Mouse (Mus musculus): ENCODE results near the gene Cxcr4. TPM values are rescaled to one million over a fixed set of nuclear protein-coding genes. Genes with fewer than 3 reads are reported as not detected.
A peak's percentile ranks its signal among the peaks of the same experiment; 100 is the strongest.

The Cxcr4 gene
- polyA plus RNA-seq, 1 experiment, result 315 TPM

- H3K27ac ChIP-seq (ENCODE audit: insufficient read depth, low read length), result peak overlapping the region; percentile 100
- no peaks in the 10 kb centered on the region for H3K36me3 ChIP-seq (ENCODE audit: control insufficient read depth, insufficient read depth, low read length)
- H3K27me3 ChIP-seq (ENCODE audit: control insufficient read depth, insufficient read depth, low read length), result no peaks in the 10 kb centered on the region
- peak; percentile 71 to 94 for DNase-seq (ENCODE audit: low read depth in 1 of 2, low spot score in 2 of 2)
- WGBS, result 3% methylated on average over 7 of the region's 7 CpGs
- H3K4me1 ChIP-seq (ENCODE audit: control insufficient read depth, insufficient read depth, insufficient read length), result peaks cover 47% of the 10 kb centered on the region
- H3K4me3 ChIP-seq (ENCODE audit: extremely low read depth, insufficient read depth, insufficient read length), result no peak overlapping the region
- TF ChIP-seq POLR2A (IDR thresholded peaks at IDR 0.05; ENCODE audit: low read depth, low read length), result peak; percentile 50
- TF ChIP-seq CTCF (IDR thresholded peaks at IDR 0.05; ENCODE audit: extremely low read depth, insufficient read depth, insufficient read length, insufficient replicate concordance), result no peak
Observed at GRCm38 (mm10) chr1:128614653-128615458, 22.8 kb upstream of the Cxcr4 start.

- WGBS, result 7% methylated on average over 6 of the region's 6 CpGs
- Histone ChIP-seq H3K4me3 (ENCODE audit: extremely low read depth, insufficient read depth, insufficient read length) (no peak overlapping the region), H3K27ac (ENCODE audit: insufficient read depth, low read length) (peak overlapping the region; percentile 80), H3K4me1 (ENCODE audit: control insufficient read depth, insufficient read depth, insufficient read length) (peaks cover 52% of the 10 kb centered on the region; the same call in 1 of the 2 replicates), H3K27me3 (ENCODE audit: control insufficient read depth, insufficient read depth, low read length) (no peaks in the 10 kb centered on the region), H3K36me3 (ENCODE audit: control insufficient read depth, insufficient read depth, low read length) (no peaks in the 10 kb centered on the region)
- peak; percentile 80 to 85 for DNase-seq (ENCODE audit: low read depth in 1 of 2, low spot score in 2 of 2)
- TF ChIP-seq CTCF (IDR thresholded peaks at IDR 0.05; ENCODE audit: extremely low read depth, insufficient read depth, insufficient read length, insufficient replicate concordance) (no peak), POLR2A (IDR thresholded peaks at IDR 0.05; ENCODE audit: low read depth, low read length) (no peak; the same call in 1 of the 2 replicates)
Observed at GRCm38 (mm10) chr1:128608119-128608518, 16.0 kb upstream of the Cxcr4 start.

GRCm38 (mm10) chr1:128607423-128607822 lies 15.3 kb upstream of the Cxcr4 start:
- peaks cover 53% of the 10 kb centered on the region; the same call in 1 of the 2 replicates for H3K4me1 ChIP-seq (ENCODE audit: control insufficient read depth, insufficient read depth, insufficient read length)
- H3K27me3 ChIP-seq (ENCODE audit: control insufficient read depth, insufficient read depth, low read length), result no peaks in the 10 kb centered on the region
- no peak for TF ChIP-seq CTCF (IDR thresholded peaks at IDR 0.05; ENCODE audit: extremely low read depth, insufficient read depth, insufficient read length, insufficient replicate concordance)
- no peak for TF ChIP-seq POLR2A (IDR thresholded peaks at IDR 0.05; ENCODE audit: low read depth, low read length)
- no peak for DNase-seq (ENCODE audit: low read depth in 1 of 2, low spot score in 2 of 2)
- WGBS, result 71% methylated on average over 3 of the region's 3 CpGs
- peak overlapping the region; percentile 80 for H3K27ac ChIP-seq (ENCODE audit: insufficient read depth, low read length)
- no peak overlapping the region for H3K4me3 ChIP-seq (ENCODE audit: extremely low read depth, insufficient read depth, insufficient read length)
- no peaks in the 10 kb centered on the region for H3K36me3 ChIP-seq (ENCODE audit: control insufficient read depth, insufficient read depth, low read length)

GRCm38 (mm10) chr1:128605794-128606193 lies 13.7 kb upstream of the Cxcr4 start:
- H3K4me1 ChIP-seq (ENCODE audit: control insufficient read depth, insufficient read depth, insufficient read length), result peaks cover 57% of the 10 kb centered on the region; the same call in 1 of the 2 replicates
- no peak overlapping the region for H3K4me3 ChIP-seq (ENCODE audit: extremely low read depth, insufficient read depth, insufficient read length)
- no peaks in the 10 kb centered on the region for H3K36me3 ChIP-seq (ENCODE audit: control insufficient read depth, insufficient read depth, low read length)
- 11% methylated on average over 1 of the region's 1 CpGs for WGBS
- TF ChIP-seq POLR2A (IDR thresholded peaks at IDR 0.05; ENCODE audit: low read depth, low read length), result no peak
- no peak for TF ChIP-seq CTCF (IDR thresholded peaks at IDR 0.05; ENCODE audit: extremely low read depth, insufficient read depth, insufficient read length, insufficient replicate concordance)
- H3K27me3 ChIP-seq (ENCODE audit: control insufficient read depth, insufficient read depth, low read length), result no peaks in the 10 kb centered on the region
- peak overlapping the region; percentile 60 for H3K27ac ChIP-seq (ENCODE audit: insufficient read depth, low read length)
- DNase-seq (ENCODE audit: low read depth in 1 of 2, low spot score in 2 of 2), result peak in 1 of 2 experiments; percentile 73

GRCm38 (mm10) chr1:128602688-128603385 lies 10.7 kb upstream of the Cxcr4 start:
- H3K27me3 ChIP-seq (ENCODE audit: control insufficient read depth, insufficient read depth, low read length), result no peaks in the 10 kb centered on the region
- DNase-seq (ENCODE audit: low read depth in 1 of 2, low spot score in 2 of 2), result no peak
- WGBS, result 44% methylated on average over 8 of the region's 8 CpGs
- H3K27ac ChIP-seq (ENCODE audit: insufficient read depth, low read length), result peak overlapping the region; percentile 72
- TF ChIP-seq POLR2A (IDR thresholded peaks at IDR 0.05; ENCODE audit: low read depth, low read length), result no peak
- no peak for TF ChIP-seq CTCF (IDR thresholded peaks at IDR 0.05; ENCODE audit: extremely low read depth, insufficient read depth, insufficient read length, insufficient replicate concordance)
- H3K4me3 ChIP-seq (ENCODE audit: extremely low read depth, insufficient read depth, insufficient read length), result no peak overlapping the region
- H3K36me3 ChIP-seq (ENCODE audit: control insufficient read depth, insufficient read depth, low read length), result no peaks in the 10 kb centered on the region
- peaks cover 53% of the 10 kb centered on the region; the same call in 1 of the 2 replicates for H3K4me1 ChIP-seq (ENCODE audit: control insufficient read depth, insufficient read depth, insufficient read length)

GRCm38 (mm10) chr1:128602018-128602687 lies 10.1 kb upstream of the Cxcr4 start:
- Histone ChIP-seq H3K4me1 (ENCODE audit: control insufficient read depth, insufficient read depth, insufficient read length) (peaks cover 54% of the 10 kb centered on the region; the same call in 1 of the 2 replicates), H3K36me3 (ENCODE audit: control insufficient read depth, insufficient read depth, low read length) (no peaks in the 10 kb centered on the region), H3K4me3 (ENCODE audit: extremely low read depth, insufficient read depth, insufficient read length) (no peak overlapping the region), H3K27me3 (ENCODE audit: control insufficient read depth, insufficient read depth, low read length) (no peaks in the 10 kb centered on the region), H3K27ac (ENCODE audit: insufficient read depth, low read length) (peak overlapping the region; percentile 61)
- WGBS, result 76% methylated on average over 5 of the region's 5 CpGs
- DNase-seq (ENCODE audit: low read depth in 1 of 2, low spot score in 2 of 2), result peak in 1 of 2 experiments; percentile 46
- no peak for TF ChIP-seq CTCF (IDR thresholded peaks at IDR 0.05; ENCODE audit: extremely low read depth, insufficient read depth, insufficient read length, insufficient replicate concordance)
- no peak for TF ChIP-seq POLR2A (IDR thresholded peaks at IDR 0.05; ENCODE audit: low read depth, low read length)
